Mouse (Mus musculus): ENCODE measurements at regions not wholly inside any gene's neighbourhood (a gene's known extent, or its start where the extent isn't known, plus 50 kb on each side); places are given as distances from the start of the nearest gene placed in this dataset.
"Not testable (repeated sequence)": the region's sequence is repeated elsewhere in the genome, so short reads cannot be mapped to it uniquely, and the experiment has no call there.

- DNase-seq (ENCODE audit: low read depth, low spot score) = peak; percentile 74
Measured at GRCm38 (mm10) chr3:117117838-117118237, 149.1 kb upstream of the Palmd start.

DNA sequence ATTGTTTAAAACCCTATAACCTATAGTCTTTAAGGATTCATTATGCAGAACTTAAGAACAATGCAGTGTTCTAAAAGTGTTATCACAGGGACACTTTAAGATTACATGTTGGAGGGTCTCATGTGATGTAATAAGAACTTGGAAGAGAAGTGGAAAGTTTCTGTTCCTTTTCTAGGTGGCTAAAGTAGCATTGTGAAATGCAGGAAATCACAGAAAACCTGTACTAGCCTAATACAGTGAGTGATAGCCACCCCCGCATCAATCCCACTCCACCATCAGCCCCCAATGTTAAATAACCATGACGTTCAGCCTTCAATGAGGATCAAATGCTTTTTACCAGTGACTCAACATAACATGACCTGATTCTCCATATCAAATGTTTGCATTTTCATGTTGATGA, 147.4 kb upstream of the Palmd start:
- DNase-seq (ENCODE audit: low read depth, low spot score) = no peak

DNA sequence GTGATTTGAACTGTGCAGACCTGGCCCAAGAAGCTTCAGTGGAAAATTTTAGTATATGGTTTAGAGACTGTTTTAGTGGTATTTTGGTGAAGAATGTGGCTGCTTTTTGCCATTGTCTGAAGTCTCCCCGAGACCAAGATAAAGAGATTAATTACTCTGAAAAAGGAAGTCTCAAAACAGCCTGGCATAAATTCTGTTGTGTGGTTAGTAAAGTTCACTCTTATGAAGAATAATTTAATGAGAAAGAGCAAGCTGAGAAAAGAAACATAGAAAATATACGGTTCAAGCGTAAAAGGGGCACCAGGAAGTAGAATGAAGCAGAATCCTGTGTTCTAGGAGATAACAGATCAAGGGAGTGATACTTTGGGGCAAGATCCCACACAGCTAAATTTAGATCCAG, 144.0 kb upstream of the Palmd start:
- no peak for DNase-seq (ENCODE audit: low read depth, low spot score)

DNA sequence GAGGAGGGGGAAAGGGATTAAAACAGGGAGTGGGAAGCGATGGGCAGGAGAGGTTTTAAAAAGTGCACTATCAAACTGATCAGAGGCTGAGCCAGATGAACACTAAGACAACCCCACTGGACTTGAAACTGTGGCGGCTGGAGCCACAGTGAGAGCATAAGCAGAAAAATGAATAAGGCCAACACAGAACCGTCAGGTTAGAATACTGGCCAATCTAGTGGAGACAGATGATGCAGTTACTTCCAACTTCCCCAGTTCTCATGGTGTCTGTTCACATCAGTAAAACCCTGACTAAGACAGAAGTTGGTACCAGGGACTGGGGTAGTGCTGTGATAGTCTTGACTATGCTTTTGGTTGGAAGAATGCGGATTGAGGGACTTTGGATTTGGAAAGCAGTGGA, 143.5 kb upstream of the Palmd start:
- no peak for DNase-seq (ENCODE audit: low read depth, low spot score)

DNA sequence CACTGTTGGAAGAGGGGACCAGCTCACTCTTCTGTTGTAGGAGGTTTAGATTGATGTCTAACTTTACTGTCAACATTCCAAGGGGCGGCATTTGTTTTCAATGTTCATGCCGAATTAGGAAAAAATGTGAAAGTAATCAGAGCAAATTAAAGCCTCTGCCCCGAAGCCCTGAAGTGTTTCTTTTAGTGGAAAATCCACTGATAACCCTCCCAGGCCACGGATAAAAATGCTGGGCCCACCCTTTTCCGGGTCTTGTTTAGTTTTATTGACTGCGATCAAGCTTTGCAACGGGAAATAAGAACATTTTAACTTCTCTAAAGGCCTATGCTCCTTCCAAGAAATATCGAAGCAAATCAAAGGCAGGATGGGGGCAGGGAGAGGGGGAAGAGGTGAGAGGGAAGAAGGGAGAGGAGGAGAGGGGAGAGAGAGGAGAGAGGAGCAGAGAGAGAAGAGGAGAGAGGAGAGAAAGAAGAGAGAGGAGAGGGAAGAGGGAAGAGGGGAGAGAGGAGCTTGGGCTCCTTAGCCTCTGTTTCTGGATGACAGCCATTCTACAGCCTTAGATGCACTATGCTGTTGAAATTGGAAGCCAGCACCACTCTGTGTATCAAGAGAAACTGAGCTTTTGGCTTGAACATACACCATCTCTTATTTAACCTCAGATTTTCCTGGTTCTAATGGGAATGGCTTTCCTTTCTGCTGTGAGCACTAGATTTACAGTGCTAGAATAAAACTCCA, 140.3 kb upstream of the Palmd start:
- DNase-seq (ENCODE audit: low read depth, low spot score) = no peak

DNA sequence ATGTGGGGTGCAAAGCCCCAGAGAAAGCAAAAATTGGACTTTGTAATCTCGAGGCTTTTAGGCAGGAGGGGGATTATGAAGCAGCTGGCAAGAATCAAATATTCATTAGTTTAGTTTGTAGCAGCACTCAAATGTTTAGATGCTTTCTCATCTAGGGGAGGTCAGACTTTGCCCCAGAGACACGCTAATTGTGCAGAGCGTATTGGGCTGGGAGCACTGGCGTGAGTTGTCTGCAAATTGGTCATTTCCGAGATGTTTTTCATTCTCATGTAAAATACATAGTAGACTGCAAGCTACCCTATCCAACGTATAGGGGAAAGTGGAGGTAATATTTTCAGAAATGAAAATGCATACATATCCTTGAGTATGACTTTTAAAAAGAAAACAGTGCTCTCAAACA, 139.2 kb upstream of the Palmd start:
- DNase-seq (ENCODE audit: low read depth, low spot score) = no peak

DNA sequence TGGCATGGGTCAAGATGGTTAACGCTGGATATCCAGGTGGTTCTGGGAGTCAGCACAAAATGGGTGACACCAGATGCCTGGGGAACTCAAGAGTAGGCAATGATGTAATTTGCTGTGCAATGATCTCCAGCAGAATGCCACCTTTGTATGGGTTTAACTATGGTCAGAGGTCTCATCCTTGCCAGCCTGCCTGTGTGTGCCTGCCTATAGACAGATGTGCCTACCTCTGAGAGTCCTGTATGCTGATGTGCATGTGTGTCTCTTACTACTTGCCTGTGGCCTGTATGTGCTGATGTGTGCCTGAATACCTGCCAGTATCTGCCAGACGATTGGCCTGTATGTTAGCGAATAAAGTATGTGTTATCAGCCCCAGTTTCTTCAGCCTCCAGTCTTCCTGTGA, 138.6 kb upstream of the Palmd start:
- no peak for DNase-seq (ENCODE audit: low read depth, low spot score)

DNA sequence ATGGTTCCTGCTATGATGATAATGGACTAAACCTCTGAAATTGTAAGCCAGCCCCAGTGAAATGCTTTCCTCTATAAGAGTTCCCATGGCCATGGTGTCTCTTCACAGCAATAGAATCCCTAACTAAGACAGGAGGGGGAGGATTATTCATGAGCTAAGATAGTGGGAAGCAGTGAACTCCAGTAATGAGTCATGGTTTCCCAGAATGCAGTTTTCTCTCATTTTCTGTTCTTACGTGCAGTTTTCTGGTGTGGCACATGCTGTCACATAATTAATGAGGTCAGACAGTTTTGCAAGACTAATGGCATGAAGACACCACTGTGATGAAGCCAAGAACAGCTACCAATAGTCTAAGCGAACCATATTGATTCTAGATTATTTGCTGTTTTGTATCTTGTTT, 118.9 kb upstream of the Palmd start:
- no peak for DNase-seq (ENCODE audit: low read depth, low spot score)

DNA sequence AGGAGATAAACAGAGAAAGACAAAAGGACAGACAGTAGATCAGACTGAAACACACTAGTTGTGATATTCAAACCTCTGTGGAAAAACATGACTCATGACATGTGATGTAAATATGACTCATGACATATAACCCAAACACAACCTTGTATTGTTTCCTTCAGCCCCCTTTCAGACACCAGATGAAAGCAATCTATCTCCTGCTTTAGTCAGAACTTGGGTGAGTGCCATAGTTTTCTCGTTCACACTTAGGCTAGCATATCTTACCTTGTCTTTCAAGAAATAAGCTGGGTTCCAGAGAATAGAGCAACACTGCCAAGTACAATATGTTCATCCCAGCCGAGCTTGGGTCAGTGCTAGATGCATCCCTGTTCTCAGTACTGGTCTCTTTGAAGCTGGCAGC, 107.9 kb upstream of the Palmd start:
- no peak for DNase-seq (ENCODE audit: low read depth, low spot score)

GRCm38 (mm10) chr3:117073399-117073798, 104.6 kb upstream of the Palmd start:
- DNase-seq (ENCODE audit: low read depth, low spot score) = no peak

- DNase-seq (ENCODE audit: low read depth, low spot score) = no peak
Measured at GRCm38 (mm10) chr3:117072998-117073397, 104.2 kb upstream of the Palmd start.

DNA sequence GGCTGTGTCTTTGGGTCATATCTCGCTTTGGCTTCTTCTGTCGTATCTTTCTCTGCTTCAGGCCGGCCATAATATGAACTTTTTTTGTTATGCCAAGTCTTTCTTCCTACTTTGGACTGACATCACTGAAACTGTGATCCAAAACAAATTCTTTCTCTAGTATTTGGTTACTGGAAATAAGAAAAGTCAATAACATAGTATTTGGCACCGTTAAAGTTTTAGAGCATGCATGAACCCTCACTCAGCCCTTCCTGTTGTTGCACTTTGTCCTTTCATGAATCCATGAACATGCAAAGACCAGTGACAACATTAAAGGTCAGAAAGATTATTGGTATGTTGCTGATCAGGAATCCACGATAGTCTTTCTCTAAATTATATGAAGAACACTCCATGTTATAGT, 103.1 kb upstream of the Palmd start:
- no peak for DNase-seq (ENCODE audit: low read depth, low spot score)

DNA sequence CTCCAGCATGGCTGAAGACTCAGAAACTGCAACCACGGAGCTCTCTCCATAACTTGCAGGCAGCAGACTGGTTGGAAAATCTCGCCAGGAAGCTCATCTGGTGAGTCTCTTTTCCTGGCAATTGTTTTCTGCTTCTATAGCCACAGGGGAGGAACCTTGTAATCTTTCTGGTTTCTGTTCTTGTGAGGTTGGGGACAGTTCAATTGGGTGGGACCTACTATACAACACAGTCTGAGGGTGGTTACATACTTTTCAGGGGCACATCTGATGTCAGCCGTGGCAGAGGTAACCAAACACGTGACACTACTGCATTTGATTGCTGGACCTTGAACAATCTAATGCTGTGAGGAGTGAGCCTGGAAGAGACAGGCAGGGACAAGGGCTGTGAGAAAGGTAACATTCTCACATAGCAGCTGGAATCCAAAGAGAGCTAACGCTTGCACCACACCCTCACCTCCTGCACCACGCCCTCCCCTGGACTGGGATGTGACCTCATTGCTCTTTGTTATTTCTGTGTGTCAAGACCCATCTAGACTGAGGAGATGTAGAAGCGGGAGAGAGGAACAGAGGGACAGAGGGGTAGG, 98.8 kb upstream of the Palmd start:
- peak; percentile 23 for DNase-seq (ENCODE audit: low read depth, low spot score)

DNA sequence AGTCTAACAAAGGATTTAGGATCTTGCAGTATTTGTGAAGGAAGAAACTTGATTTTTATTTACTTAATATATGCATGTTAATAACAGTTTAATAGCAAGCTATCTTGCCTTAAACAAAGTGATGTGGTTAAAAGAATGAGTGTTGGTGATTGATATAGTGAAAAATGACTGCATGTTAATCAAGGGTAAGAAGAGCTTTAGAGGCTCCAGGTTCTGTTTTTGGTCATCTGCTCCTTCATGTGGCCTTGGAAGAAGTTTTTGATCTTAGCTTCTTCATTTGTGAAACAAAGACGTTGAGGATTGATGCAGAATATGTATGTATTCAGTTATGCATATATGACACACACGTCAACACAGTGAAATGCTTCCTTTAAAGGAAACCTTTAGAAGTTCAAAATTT, 97.1 kb upstream of the Palmd start:
- no peak for DNase-seq (ENCODE audit: low read depth, low spot score)

- peak; percentile 52 for DNase-seq (ENCODE audit: low read depth, low spot score)
Measured at GRCm38 (mm10) chr3:117061831-117062230, 93.0 kb upstream of the Palmd start.

- DNase-seq (ENCODE audit: low read depth, low spot score) = no peak
Measured at GRCm38 (mm10) chr3:117061182-117061581, 92.4 kb upstream of the Palmd start.

- DNase-seq (ENCODE audit: low read depth, low spot score) = not testable (repeated sequence)
Measured at GRCm38 (mm10) chr3:117054711-117055110, 85.9 kb upstream of the Palmd start.

GRCm38 (mm10) chr3:117051431-117051830, 82.6 kb upstream of the Palmd start:
- no peak for DNase-seq (ENCODE audit: low read depth, low spot score)

GRCm38 (mm10) chr3:117050909-117051308, 82.1 kb upstream of the Palmd start:
- DNase-seq (ENCODE audit: low read depth, low spot score) = no peak

DNA sequence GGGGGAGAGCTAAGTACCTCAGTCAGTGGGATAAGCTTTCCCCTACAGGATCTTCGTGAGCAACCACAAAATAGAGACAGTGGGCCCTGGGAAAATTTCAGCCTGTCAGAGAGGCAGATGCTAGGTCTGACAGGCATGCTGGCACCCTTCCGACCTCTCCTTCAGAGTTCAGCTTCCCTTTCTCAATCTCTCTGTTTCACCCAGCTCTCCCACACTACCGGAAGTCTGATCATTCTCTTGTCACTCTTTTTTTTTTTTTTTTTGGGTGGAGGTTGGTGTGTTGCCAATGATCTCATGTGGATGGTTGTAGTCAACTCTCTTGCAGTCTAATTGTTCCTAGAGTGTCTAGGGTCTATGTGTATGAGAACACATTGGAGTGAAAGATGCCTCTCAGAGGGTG, 80.6 kb upstream of the Palmd start:
- no peak for DNase-seq (ENCODE audit: low read depth, low spot score)

- DNase-seq (ENCODE audit: low read depth, low spot score) = no peak
Measured at GRCm38 (mm10) chr3:117044809-117045208, 76.0 kb upstream of the Palmd start.

DNA sequence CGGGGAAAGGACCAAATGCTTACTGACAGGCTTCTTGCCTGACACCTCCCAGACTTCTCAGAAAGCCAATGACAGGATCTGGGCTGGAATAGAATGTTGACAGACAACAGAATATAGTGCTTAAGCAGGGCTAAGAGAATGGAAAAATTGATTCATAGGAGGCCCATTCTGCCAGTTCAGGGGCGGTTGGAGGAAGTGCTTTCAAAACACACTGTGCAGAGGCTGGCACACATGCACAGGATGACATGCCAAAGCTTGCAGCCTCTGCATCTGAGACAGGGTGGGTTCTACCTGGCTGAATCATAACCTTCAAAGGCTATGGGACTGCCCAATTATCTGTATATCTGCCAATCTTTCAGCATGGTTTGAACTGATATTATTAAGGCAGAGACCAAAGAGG, 75.5 kb upstream of the Palmd start:
- DNase-seq (ENCODE audit: low read depth, low spot score) = no peak

DNA sequence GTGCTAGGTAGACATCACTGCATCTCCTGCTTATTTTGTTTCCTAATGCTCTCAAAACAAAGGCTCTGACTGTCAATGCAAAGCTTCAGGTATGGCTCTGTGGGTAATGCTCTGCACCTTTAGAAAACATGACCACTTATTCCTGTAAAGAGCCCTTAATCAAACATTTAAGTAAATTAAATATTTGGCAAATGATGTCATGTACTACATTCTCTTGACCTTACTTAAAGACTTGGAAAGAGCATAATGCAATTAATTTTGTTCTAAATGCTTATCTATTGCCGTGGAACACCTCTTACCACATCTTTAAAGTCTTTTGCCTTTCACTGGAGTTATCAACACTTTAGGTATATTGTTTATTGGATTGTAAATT, 70.1 kb upstream of the Palmd start:
- no peak for DNase-seq (ENCODE audit: low read depth, low spot score)
